Mouse (Mus musculus): ENCODE results near the gene Catsperz. TPM values are rescaled to one million over a fixed set of nuclear protein-coding genes. Genes with fewer than 3 reads are reported as not detected.

Gene Catsperz
- total RNA-seq, 2 experiments from 2014 or later, result not detected

DNA sequence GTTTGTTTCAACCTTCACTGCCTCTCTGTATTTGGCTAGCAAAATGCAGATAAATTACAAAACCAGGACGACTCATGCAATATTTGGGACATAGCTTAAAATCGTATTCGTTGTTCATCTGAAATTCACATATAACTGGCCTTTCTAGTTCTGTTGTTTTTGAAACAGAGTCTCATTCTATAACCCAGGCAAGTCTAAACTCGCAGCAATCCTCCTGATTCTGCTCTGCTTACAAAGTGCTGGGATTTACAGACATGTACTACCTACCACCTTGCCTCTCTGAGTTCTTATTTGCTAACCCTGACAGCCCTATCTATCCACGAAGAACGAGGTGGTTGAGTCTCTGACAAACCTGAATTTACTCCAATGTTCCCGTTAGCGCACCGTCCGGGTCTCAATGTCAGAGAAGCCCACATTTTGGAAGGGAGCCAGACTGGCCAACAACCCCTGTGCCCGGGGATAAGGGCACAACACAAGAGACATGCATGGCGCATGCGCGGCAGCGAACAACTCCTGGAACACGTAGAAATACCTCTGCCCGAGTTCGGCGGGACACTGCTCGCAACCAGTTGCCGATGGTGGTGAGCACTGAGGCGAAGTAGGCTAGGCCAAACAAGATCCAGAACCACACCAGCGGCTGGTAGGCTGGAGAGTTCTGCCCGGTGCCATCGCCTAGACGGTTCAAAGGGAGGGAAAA is 1.5 kb upstream of the Catsperz start:
- ATAC-seq (replicated peaks; ENCODE audit: low FRiP score, poor library complexity, severe bottlenecking), result no peak

DNA sequence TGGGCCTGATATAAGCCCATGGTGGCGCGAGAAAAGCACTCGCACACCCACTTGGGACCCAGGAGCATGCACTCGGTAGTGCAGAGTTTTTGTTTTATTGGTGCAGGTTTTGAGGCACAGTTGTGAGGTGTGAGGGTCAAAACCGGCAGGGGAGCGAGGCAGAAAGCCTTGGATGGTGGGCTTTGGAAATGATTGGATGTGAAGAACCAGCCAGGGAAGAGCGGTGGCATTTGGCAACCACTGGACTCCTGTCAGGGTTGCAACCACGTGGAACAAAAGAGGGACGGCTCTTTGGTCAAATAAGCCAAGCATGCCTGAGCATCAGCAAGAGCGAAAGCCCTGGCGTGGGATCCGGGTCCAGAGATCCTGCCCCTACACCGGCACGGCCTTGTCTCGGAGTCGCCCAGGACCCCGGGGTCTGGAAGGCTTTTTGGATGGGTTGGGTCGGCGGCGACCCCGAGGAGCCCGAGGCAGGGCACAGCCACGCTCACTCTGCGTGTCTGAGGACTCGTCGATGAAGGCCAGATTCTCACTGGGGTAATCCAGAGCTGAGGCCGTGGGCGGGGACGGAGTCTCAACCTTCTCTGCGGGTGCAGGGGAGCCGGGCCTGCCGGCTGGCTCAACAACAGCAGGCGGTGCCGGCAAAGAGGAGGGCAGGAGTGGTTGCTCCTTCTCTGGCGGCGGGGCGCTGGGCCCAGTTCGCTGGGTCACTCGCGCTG is 590 bp upstream of the Catsperz start:
- ATAC-seq (replicated peaks; ENCODE audit: low FRiP score, poor library complexity, severe bottlenecking), result no peak

DNA sequence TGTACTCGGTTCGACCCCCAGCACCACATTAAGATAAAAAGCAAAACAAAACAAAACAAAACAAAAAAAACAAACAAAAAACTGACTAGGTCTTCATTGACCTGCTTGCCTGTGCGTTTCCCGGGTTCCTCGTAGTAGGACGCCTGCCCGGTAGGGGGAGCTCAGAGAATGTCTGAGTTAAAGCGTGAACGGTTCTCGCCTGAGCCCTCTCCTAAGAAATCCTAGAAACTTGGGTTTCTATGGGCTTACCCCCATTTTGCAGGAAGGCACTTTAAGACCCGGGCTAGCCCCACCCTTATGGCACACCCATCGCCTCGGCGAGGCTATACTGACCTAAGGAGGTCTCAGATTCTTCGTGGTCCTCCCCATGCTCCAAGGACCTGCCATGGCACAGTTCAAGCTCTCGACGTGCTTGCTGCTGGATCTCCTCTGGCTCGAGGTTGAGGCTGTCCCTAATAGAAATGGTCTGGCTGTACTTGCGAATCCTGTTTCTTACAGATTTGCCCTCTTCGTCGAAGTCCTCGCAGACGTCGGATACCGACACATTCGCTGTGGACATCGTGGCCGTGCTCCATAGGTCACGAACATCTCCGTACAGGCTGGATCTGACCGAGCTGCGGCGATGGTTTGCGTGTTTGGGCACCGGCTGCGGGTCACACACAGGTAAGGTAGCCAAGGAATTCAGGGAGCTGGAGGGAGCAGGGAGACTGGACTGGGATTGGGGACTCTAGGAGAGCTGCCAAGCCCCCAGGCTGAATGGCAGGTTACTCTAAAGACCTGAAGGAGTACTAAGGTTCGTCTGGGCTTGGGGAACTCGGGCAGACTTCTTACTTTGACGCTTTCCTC is 496 bp downstream of the Catsperz start:
- no peak for ATAC-seq (replicated peaks; ENCODE audit: low FRiP score, poor library complexity, severe bottlenecking)

DNA sequence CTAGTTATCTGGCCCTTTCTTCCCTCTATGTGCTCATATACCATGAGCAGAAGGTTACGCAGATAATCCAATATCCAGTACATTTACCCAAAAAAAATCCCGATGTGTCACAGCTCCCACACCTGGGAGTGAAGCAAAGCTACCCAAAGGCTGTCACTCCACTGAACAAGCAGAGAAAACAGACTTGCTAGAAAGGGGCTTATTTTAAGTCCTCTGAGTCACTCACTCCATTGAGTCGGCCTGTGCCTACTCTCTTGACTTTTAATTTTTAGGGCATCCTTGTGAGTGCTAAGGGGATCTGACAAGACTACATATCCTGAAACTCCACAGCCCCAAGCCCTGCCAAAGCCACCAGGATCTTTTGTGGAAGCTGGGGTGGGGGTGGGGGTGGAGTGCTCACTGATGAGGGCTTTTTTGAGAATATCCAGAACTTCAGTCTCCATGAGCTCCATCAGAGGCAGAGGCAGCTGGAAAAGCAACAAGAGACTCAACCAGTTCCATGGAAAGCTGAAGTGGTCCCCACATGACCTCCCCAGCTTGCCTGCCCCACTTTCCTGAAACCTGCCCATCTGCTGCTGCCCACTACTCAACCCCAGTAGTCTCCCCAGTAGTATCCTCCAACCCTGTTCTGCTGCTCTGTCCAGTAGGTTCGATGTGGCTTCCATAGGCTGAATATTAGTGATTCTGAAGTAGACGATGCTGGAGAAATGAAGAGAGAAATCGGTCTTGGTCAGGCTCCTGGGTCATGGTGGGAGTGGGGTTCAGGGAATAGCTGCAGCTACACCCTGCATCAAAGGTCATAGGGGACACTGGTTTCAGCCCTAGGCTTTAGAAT is 2.1 kb downstream of the Catsperz start:
- no peak for ATAC-seq (replicated peaks; ENCODE audit: low FRiP score, poor library complexity, severe bottlenecking)

DNA sequence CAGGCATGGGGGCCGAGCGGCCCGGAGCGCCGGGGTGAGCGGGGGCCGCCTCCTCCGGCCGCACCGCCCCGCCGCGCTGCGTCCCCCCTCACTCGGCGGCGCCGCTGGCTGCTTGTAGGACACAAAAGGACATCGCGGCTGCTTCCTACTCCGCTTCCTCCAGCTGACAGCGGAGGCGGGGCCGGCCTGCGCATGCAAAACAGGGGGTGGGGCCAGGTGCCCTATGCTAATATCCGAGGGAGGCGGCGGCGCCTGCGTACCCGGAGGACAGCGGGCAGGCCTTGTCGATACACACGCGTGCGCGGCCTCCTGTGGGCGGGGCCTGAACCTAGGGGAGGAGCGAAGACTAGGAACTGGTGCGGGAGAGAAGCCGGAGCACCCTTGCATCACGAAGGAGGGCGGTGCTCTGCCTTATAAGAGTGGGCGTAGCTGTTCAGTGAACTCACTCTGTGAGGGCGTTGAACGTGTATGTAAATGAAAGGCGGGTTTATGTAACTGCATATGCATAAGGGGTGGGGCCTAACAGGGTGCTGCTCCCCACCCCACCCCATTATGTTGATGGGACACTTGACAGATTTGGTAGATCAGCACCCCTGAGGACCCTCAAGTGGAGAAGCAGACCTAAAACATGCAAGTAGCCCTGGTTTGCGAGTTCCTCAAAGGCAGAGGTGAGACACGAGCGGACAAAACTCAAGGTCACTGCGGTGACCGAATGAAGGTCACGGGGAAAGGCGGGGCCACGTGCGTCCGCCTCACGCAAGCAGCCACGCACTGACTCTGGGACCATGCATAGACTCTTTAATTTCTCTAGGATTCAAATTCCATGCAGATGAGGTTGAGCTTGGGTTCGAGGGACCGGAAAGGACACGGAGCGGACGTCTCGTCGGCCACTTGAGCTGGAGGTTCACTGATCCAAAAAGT is 3.3 kb downstream of the Catsperz start, which contains the start of gene Esrra:
Gene Esrra (minus strand): TSS at position 167 of the 921 bp plus-strand sequence.
- peak; percentile 96 for ATAC-seq (replicated peaks; ENCODE audit: low FRiP score, poor library complexity, severe bottlenecking)

DNA sequence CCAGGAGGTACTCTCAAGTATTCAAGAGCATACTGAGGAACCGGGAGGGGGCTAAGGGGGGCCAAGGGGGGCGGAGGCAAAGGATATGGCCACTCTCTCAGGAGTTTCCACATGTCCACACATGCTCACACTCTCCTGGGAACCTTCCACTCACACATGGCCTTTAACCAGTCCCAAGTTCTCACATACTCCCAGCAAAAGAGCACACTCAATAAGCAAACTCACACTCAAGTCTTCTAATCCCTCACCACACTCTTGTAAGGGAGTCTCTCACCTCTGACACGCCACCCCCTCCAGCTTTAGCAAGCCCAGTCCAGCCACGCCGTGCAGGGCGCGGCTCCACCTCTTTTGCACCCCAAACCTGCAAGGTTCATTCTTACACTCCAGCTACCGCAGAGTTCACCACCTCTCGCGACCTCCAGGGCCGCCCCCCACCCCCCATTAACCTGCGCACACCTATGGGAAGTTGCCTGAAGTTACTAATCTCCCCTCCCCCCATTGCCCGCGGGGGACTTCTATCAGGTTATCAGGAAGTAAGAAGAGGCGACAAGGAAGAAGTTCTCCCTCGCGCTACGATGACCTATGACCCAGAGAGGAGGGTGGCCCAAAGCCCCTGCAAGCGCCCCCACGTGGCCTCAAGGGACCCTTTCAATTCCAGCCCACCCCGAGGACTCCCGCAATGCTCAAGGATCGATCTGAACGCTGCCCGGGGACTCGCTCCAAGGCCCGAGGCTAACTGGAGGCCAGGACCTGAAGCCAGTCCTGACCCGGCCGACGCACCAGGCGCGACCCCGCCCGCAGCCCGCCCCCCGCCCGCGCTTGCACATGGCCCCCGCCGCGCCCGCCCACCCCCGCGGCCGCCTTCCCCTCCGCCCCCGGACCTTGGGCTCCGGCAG is 4.2 kb downstream of the Catsperz start:
- no peak for ATAC-seq (replicated peaks; ENCODE audit: low FRiP score, poor library complexity, severe bottlenecking)

DNA sequence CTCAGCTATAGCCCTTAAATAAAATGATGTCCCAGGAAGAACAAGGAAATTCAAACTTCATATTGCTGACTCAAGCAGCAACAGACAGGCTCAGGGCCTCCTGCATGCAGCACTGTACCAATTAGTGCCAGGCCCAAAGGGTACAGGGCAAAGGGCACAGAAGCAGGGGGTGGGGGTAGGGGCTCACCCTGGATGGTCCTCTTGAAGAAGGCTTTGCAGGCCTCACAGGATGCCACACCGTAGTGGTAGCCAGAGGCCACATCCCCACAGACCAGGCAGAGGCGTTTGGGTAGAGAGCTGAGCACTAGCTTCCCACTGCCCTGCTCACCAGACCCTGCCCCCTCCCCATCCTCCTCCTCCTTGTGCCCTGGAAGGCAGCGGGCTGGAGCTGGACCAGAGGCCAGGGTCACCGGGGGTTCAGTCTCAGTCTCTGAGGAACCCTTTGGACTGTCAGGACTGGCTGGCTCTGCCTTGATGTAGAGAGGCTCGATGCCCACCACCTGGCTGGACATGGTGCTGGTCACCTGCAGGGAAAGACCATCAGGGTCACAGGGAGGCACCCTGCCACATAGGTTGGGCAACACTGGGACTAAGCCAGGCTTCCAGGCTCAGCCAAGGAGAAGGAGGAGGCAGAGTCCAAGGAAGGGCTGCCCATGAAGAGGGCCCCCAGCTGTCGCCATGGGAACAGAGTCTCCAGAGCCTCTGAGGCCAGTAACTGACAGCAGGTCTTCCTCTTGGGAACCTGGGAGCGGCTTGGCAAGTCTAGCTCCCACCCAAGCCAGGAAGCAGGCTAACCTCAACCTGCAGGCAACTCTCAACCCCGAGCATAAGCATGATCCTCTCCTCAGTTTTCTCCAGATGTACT is 5.1 kb downstream of the Catsperz start:
- ATAC-seq (replicated peaks; ENCODE audit: low FRiP score, poor library complexity, severe bottlenecking), result no peak

DNA sequence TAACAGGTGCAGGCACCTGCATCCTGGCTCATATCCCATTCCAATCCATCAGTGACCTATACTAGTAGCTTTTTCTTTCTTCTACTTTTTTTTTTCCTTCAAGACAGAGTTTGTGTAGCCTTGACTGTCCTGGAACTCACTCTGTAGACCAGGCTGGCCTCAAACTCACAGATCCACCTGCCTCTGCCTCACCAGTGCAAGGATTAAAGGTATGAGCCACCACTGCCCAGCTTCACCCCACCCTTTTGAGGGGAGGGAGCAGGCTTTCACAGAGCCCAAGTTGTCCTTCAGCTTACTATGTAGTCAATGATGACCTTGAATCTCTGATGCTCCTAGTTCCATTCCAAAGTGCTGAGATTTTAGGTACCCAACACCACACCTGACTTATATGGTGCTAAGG is 5.7 kb downstream of the Catsperz start:
- no peak for ATAC-seq (replicated peaks; ENCODE audit: low FRiP score, poor library complexity, severe bottlenecking)

DNA sequence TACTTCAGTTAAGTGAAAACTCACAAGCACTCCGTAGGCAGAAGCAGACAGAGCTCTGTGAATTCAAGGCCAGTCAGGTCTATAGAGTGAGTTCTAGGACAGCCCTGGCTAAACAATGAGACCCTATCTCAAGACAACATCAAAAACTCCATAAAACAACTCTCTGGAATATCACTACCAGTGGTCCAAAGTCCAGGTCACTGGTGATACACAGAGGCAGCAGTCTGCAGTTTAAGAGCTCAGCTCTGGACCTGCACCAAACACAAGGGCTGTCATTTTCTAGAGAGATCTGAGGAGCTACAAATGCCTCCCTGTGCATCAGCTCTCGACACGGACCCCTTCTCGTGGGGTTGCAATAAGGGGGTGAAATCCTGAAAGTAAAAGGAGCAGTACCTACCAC is 6.9 kb downstream of the Catsperz start:
- ATAC-seq (replicated peaks; ENCODE audit: low FRiP score, poor library complexity, severe bottlenecking), result no peak

DNA sequence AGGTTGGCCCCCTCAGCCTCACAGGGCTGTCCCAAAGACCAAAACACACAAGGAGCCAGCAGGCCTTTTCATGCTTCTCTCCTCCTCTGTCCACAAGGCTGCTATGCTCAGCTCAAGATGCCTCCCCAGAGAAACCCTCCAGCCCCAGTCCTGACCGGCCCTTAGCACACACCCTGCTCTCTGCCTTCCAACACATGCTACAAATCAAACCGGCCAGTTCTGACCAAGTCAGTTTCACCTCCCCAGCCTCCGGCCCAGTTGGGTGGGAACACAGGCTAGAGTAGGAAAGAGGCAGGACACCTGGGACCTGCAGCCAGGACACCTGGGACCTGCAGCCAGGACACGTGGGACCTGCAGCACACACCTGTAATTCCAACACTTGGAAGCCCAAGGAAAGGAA is 8.7 kb downstream of the Catsperz start:
- ATAC-seq (replicated peaks; ENCODE audit: low FRiP score, poor library complexity, severe bottlenecking), result no peak

DNA sequence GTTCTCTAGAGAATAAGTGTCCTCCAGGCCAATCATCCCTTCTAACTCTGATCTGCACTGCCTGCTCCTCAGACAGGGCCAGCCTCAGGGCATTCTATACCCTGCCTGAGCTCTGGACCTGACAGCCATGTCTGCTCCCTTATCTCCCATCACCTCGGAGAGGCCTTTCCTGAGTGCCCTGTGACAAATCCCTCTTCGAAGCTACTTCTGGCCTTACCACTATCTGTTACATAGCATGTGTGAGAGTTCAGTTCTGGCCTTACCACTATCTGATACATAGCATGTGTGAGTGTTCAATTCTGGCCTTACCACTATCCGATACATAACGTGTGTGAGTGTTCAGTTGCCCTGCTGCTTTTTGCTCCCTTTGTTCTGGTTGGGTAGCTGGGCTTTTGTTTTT is 9.9 kb downstream of the Catsperz start:
- no peak for ATAC-seq (replicated peaks; ENCODE audit: low FRiP score, poor library complexity, severe bottlenecking)

DNA sequence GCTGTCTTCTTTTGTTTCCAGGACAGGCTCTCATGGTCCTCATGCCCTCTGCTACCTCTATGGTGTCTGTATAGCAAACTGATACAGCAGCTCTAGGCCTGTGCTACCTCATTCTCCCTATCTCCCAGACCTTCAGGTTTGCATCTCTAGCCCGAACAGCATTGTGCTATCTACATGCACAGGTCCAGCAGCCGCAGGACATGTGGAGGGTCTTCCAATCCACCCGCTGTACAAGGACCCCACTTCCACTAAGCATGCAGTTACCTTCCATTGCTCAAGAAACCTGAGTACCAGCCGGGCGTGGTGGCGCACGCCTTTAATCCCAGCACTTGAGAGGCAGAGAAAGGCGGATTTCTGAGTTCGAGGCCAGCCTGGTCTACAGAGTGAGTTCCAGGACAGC is 10.6 kb downstream of the Catsperz start:
- no peak for ATAC-seq (replicated peaks; ENCODE audit: low FRiP score, poor library complexity, severe bottlenecking)

DNA sequence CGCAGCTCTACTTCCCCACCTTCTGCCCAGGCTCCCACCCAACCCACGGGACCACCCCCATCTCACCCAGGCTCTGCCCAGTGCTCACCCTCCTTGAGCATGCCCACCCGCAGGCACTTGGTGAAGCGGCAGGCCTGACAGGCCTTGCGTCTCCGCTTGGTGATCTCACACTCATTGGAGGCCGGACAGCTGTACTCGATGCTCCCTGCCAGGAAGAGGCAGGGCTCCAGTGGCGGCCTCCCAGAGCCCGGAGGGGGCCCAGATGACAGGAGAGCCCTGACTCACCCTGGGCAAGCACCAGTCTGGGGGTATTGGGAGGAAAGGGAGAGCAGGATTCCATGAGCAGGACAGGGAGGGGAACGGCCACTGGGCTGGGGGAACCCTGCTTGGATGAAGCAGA is 11.2 kb downstream of the Catsperz start:
- ATAC-seq (replicated peaks; ENCODE audit: low FRiP score, poor library complexity, severe bottlenecking), result no peak

DNA sequence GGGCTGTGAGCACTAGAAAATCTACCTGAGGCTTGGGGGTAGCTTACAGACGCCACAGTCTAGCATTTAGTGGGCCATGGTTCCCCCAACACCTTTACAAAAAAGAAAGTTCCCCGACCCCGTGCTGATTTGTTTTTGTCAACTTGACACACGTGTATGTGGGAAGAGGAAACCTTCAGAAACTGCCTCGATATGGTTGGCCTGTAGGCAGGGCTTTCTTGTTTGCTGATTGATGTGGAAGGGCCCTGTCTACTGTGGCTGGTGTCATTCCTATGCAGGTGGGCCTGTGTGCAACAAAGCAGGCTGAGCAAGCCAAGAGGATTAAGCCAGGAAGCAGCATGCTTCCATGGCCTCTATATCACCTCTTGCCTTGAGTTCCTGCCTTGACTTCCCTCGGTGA is 12.1 kb downstream of the Catsperz start:
- ATAC-seq (replicated peaks; ENCODE audit: low FRiP score, poor library complexity, severe bottlenecking), result no peak

DNA sequence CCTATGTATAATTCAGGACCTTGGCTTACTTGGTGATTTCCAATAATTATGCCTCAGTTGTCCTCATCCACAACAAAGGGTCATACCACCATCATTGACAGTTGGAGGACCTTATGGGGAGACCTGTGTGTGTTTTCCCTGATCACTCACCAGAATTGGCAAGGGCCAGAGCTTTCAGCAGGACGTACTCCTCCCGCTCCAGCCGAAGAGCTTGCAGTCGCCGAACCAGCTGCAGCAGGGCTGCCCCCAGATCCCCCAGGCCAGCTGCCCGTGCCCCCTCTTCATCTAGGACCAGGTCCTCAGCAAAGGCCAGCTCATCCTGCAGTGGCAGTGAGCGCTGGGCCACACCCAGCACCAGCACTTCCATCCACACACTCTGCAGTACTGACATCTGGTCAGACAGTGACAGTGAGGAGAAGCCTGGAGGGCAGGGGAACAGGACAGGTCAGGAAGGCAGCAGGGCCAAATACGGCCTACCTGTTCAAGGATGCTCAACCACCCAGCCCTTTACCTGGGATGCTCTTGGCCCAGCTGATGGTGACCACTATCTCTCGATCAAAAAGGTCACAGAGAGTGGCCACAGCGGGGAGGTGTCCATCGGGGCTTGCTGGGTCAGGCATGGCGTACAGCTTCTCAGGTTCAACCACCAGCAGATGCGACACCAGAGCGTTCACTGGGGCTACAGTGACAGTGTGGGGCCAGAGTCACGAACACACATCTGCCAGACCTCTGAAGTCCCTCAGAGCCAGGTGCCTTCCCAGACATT is 12.8 kb downstream of the Catsperz start:
- ATAC-seq (replicated peaks; ENCODE audit: low FRiP score, poor library complexity, severe bottlenecking), result no peak
